Mouse (Mus musculus) gastrocnemius, adult 8-10 months (tissue): ENCODE measurements around the gene Chrm4. TPM values are rescaled to one million over a fixed set of nuclear protein-coding genes. Genes with fewer than 3 reads are reported as not detected.

Experiments used
- DNase-seq, 2 experiments: peaks; one replicate each; pipeline ENCODE4 v3.0.0; 2022; ENCODE audit warnings: low spot score in 2 of 2
- microRNA-seq: library from miRNA; unstranded; fragments of <30 nt; microRNA quantifications from one replicate; pipeline ENCODE4 v1.2.0, GENCODE M21; 2022
- total RNA-seq, 4 experiments: library from RNA; stranded (reverse); gene quantifications; 2 replicates each; pipeline ENCODE4 v1.2.4; 2022

Gene Chrm4
- total RNA-seq, 4 experiments from 2014 or later, result not detected

- DNase-seq, result peak; percentile 93 to 94
Measured at GRCm38 (mm10) chr2:91963443-91963932, 36.4 kb downstream of the Chrm4 start.

- no peak for DNase-seq
Measured at GRCm38 (mm10) chr2:91964610-91965204, 37.7 kb downstream of the Chrm4 start.

GRCm38 (mm10) chr2:91965417-91965816, 38.4 kb downstream of the Chrm4 start:
- no peak for DNase-seq

GRCm38 (mm10) chr2:91966367-91966766, 39.3 kb downstream of the Chrm4 start:
- DNase-seq, result no peak

- no peak for DNase-seq
Measured at GRCm38 (mm10) chr2:91967962-91968361, 40.9 kb downstream of the Chrm4 start.

GRCm38 (mm10) chr2:91971231-91972097, 44.4 kb downstream of the Chrm4 start:
- peak in 1 of 2 experiments; percentile 64 for DNase-seq

- no peak for DNase-seq
Measured at GRCm38 (mm10) chr2:91972121-91972566, 45.1 kb downstream of the Chrm4 start.

GRCm38 (mm10) chr2:91973416-91974135, 46.5 kb downstream of the Chrm4 start:
- no peak for DNase-seq

- no peak for DNase-seq
Measured at GRCm38 (mm10) chr2:91975581-91976541, 48.8 kb downstream of the Chrm4 start, which contains the start of gene Dgkz. Gene Dgkz (minus strand): TSS chr2:91975864.

- no peak for DNase-seq
Measured at GRCm38 (mm10) chr2:91977960-91978359, 50.9 kb downstream of the Chrm4 start.

Small RNA genes lying within 50 kb of the gene (microRNA-seq; reads per million reads assigned to microRNA genes)
- gene Mir6999, result not detected

Other genes with a start within 250 kb of the Chrm4 start
- 10 to 100 TPM; 33.9 to 36.1 (median 35.5) TPM for gene Atg13, start 216.7 kb upstream of the Chrm4 start, total RNA-seq
- gene Harbi1, start 216.4 kb upstream of the Chrm4 start, total RNA-seq, result 1 to 10 TPM; 5.6 to 7.4 (median 6.6) TPM
- gene Ambra1, start 197.1 kb upstream of the Chrm4 start, total RNA-seq, result 10 to 100 TPM; 13.7 to 15.9 (median 14.9) TPM
- under 1 TPM in 3 of 4 experiments, not detected in 1; 0.44 to 0.46 (median 0.45) TPM for gene Mdk, start 5.0 kb downstream of the Chrm4 start, total RNA-seq
- gene Gm9821, start 18.5 kb downstream of the Chrm4 start, total RNA-seq, result not detected
- gene Dgkz, start 48.6 kb downstream of the Chrm4 start, total RNA-seq, result 10 to 100 TPM; 24.7 to 39.3 (median 28.4) TPM
- gene Creb3l1, start 97.3 kb downstream of the Chrm4 start, total RNA-seq, result 1 to 10 TPM in 3 of 4 experiments, under 1 TPM in 1; 0.41 to 2.1 (median 1.4) TPM
- gene Phf21a, start 165.9 kb downstream of the Chrm4 start, total RNA-seq, result 10 to 100 TPM; 20.7 to 25.6 (median 22.4) TPM